Mouse (Mus musculus): ENCODE results near the gene Esyt1. TPM values are rescaled to one million over a fixed set of nuclear protein-coding genes. Genes with fewer than 3 reads are reported as not detected.
"Not testable (repeated sequence)": the region's sequence is repeated elsewhere in the genome, so short reads cannot be mapped to it uniquely, and the experiment has no call there.

Esyt1 gene
- polyA plus RNA-seq, 1 experiment from 2014 or later, result 17.2 TPM

- Histone ChIP-seq H3K4me3 (peak overlapping the region; percentile 8), H3K4me1 (no peaks in the 10 kb centered on the region), H3K9ac (peak overlapping the region; percentile 44), H3K27ac (replicated peaks) (no peak overlapping the region), H3K9me3 (no peaks in the 10 kb centered on the region), H3K27me3 (replicated peaks) (peaks cover 16% of the 10 kb centered on the region), H3K4me2 (peak overlapping the region; percentile 57), H3K36me3 (peaks cover 95% of the 10 kb centered on the region)
- WGBS, result 31% methylated on average over 20 of the region's 20 CpGs
- ATAC-seq (ENCODE audit: extremely low read depth, insufficient number of reproducible peaks, low FRiP score, low TSS enrichment), result peak; percentile 28; the same call in 1 of the 2 replicates
These were observed 9.6 kb downstream of the Esyt1 start for GRCm38 (mm10) chr10:128516029-128516428.

GRCm38 (mm10) chr10:128515044-128515443 lies 10.6 kb downstream of the Esyt1 start:
- ATAC-seq (ENCODE audit: extremely low read depth, insufficient number of reproducible peaks, low FRiP score, low TSS enrichment), result no peak
- no peak overlapping the region for H3K27ac ChIP-seq (replicated peaks)
- 79% methylated on average over 4 of the region's 4 CpGs for WGBS
- H3K4me2 ChIP-seq, result no peak overlapping the region
- H3K4me3 ChIP-seq, result no peak overlapping the region
- H3K9ac ChIP-seq, result no peak overlapping the region
- H3K4me1 ChIP-seq, result no peaks in the 10 kb centered on the region
- H3K27me3 ChIP-seq (replicated peaks), result peaks cover 16% of the 10 kb centered on the region
- H3K36me3 ChIP-seq, result peaks cover 95% of the 10 kb centered on the region
- no peaks in the 10 kb centered on the region for H3K9me3 ChIP-seq

- no peaks in the 10 kb centered on the region for H3K9me3 ChIP-seq
- no peak overlapping the region for H3K4me2 ChIP-seq
- no peak overlapping the region for H3K9ac ChIP-seq
- no peak overlapping the region for H3K27ac ChIP-seq (replicated peaks)
- WGBS, result 83% methylated on average over 12 of the region's 12 CpGs
- no peak overlapping the region for H3K4me3 ChIP-seq
- no peaks in the 10 kb centered on the region for H3K4me1 ChIP-seq
- peaks cover 75% of the 10 kb centered on the region for H3K36me3 ChIP-seq
- H3K27me3 ChIP-seq (replicated peaks), result peaks cover 7% of the 10 kb centered on the region; the same call in 1 of the 2 replicates
- no peak for ATAC-seq (ENCODE audit: extremely low read depth, insufficient number of reproducible peaks, low FRiP score, low TSS enrichment)
These were observed 13.9 kb downstream of the Esyt1 start for GRCm38 (mm10) chr10:128511761-128512160.

GRCm38 (mm10) chr10:128511189-128511588 lies 14.5 kb downstream of the Esyt1 start:
- Histone ChIP-seq H3K4me3 (no peak overlapping the region), H3K27ac (replicated peaks) (no peak overlapping the region), H3K36me3 (peaks cover 69% of the 10 kb centered on the region), H3K9me3 (no peaks in the 10 kb centered on the region), H3K9ac (no peak overlapping the region), H3K4me1 (no peaks in the 10 kb centered on the region), H3K27me3 (replicated peaks) (peaks cover 3% of the 10 kb centered on the region; the same call in 1 of the 2 replicates), H3K4me2 (no peak overlapping the region)
- ATAC-seq (ENCODE audit: extremely low read depth, insufficient number of reproducible peaks, low FRiP score, low TSS enrichment), result no peak
- WGBS, result 84% methylated on average over 9 of the region's 9 CpGs

GRCm38 (mm10) chr10:128510301-128510700 lies 15.4 kb downstream of the Esyt1 start:
- Histone ChIP-seq H3K36me3 (peaks cover 63% of the 10 kb centered on the region), H3K4me3 (no peak overlapping the region), H3K9ac (no peak overlapping the region), H3K9me3 (no peaks in the 10 kb centered on the region), H3K27ac (replicated peaks) (no peak overlapping the region), H3K4me2 (no peak overlapping the region), H3K27me3 (replicated peaks) (no peaks in the 10 kb centered on the region), H3K4me1 (peaks cover under 1% of the 10 kb centered on the region; the same call in 1 of the 2 replicates)
- ATAC-seq (ENCODE audit: extremely low read depth, insufficient number of reproducible peaks, low FRiP score, low TSS enrichment), result no peak
- 83% methylated on average over 11 of the region's 11 CpGs for WGBS

- Histone ChIP-seq H3K4me3 (no peak overlapping the region), H3K36me3 (peaks cover 58% of the 10 kb centered on the region), H3K9me3 (no peaks in the 10 kb centered on the region), H3K27me3 (replicated peaks) (no peaks in the 10 kb centered on the region), H3K27ac (replicated peaks) (no peak overlapping the region), H3K4me1 (peaks cover 5% of the 10 kb centered on the region), H3K4me2 (no peak overlapping the region), H3K9ac (no peak overlapping the region)
- no peak for ATAC-seq (ENCODE audit: extremely low read depth, insufficient number of reproducible peaks, low FRiP score, low TSS enrichment)
- WGBS, result 65% methylated on average over 4 of the region's 4 CpGs
These were observed 15.8 kb downstream of the Esyt1 start for GRCm38 (mm10) chr10:128509831-128510230.

GRCm38 (mm10) chr10:128509203-128509602 lies 16.5 kb downstream of the Esyt1 start:
- ATAC-seq (ENCODE audit: extremely low read depth, insufficient number of reproducible peaks, low FRiP score, low TSS enrichment), result no peak
- H3K36me3 ChIP-seq, result peaks cover 55% of the 10 kb centered on the region
- H3K9ac ChIP-seq, result no peak overlapping the region
- H3K4me2 ChIP-seq, result no peak overlapping the region
- H3K9me3 ChIP-seq, result no peaks in the 10 kb centered on the region
- H3K4me1 ChIP-seq, result peaks cover 10% of the 10 kb centered on the region
- 84% methylated on average over 9 of the region's 9 CpGs for WGBS
- H3K27ac ChIP-seq (replicated peaks), result no peak overlapping the region
- H3K27me3 ChIP-seq (replicated peaks), result no peaks in the 10 kb centered on the region
- no peak overlapping the region for H3K4me3 ChIP-seq

- Histone ChIP-seq H3K4me3 (no peak overlapping the region), H3K4me1 (peaks cover 14% of the 10 kb centered on the region), H3K27ac (replicated peaks) (no peak overlapping the region), H3K4me2 (no peak overlapping the region), H3K36me3 (peaks cover 46% of the 10 kb centered on the region), H3K27me3 (replicated peaks) (no peaks in the 10 kb centered on the region), H3K9me3 (no peaks in the 10 kb centered on the region), H3K9ac (no peak overlapping the region)
- no peak for ATAC-seq (ENCODE audit: extremely low read depth, insufficient number of reproducible peaks, low FRiP score, low TSS enrichment)
- WGBS, result 72% methylated on average over 9 of the region's 9 CpGs
These were observed 17.4 kb downstream of the Esyt1 start for GRCm38 (mm10) chr10:128508260-128508659.

- no peak for ATAC-seq (ENCODE audit: extremely low read depth, insufficient number of reproducible peaks, low FRiP score, low TSS enrichment)
- WGBS, result 93% methylated on average over 14 of the region's 14 CpGs
- no peaks in the 10 kb centered on the region for H3K27me3 ChIP-seq (replicated peaks)
- H3K9me3 ChIP-seq, result no peaks in the 10 kb centered on the region
- peaks cover 23% of the 10 kb centered on the region for H3K36me3 ChIP-seq
- H3K27ac ChIP-seq (replicated peaks), result no peak overlapping the region
- peaks cover 14% of the 10 kb centered on the region for H3K4me1 ChIP-seq
- H3K4me2 ChIP-seq, result no peak overlapping the region
- H3K9ac ChIP-seq, result no peak overlapping the region
- no peak overlapping the region for H3K4me3 ChIP-seq
These were observed 19.7 kb downstream of the Esyt1 start for GRCm38 (mm10) chr10:128505974-128506373.

GRCm38 (mm10) chr10:128505371-128505667 lies 20.4 kb downstream of the Esyt1 start:
- H3K9me3 ChIP-seq; H3K9ac ChIP-seq; H3K27me3 ChIP-seq (replicated peaks); H3K27ac ChIP-seq (replicated peaks); ATAC-seq (ENCODE audit: extremely low read depth, insufficient number of reproducible peaks, low FRiP score, low TSS enrichment); H3K4me3 ChIP-seq; H3K4me2 ChIP-seq: not testable (repeated sequence)
- WGBS, result 74% methylated on average over 5 of the region's 5 CpGs
- H3K4me1 ChIP-seq, result peaks cover 14% of the 10 kb centered on the region
- peaks cover 16% of the 10 kb centered on the region for H3K36me3 ChIP-seq

GRCm38 (mm10) chr10:128504641-128505370 lies 20.9 kb downstream of the Esyt1 start:
- Histone ChIP-seq H3K27me3 (replicated peaks) (no peaks in the 10 kb centered on the region), H3K27ac (replicated peaks) (no peak overlapping the region), H3K4me1 (peaks cover 17% of the 10 kb centered on the region), H3K4me2 (no peak overlapping the region), H3K4me3 (no peak overlapping the region), H3K9me3 (no peaks in the 10 kb centered on the region), H3K36me3 (peaks cover 11% of the 10 kb centered on the region), H3K9ac (no peak overlapping the region)
- WGBS, result 61% methylated on average over 9 of the region's 9 CpGs
- ATAC-seq (ENCODE audit: extremely low read depth, insufficient number of reproducible peaks, low FRiP score, low TSS enrichment), result no peak

GRCm38 (mm10) chr10:128504012-128504411 lies 21.7 kb downstream of the Esyt1 start:
- Histone ChIP-seq H3K9me3 (no peaks in the 10 kb centered on the region), H3K4me1 (peaks cover 21% of the 10 kb centered on the region), H3K27me3 (replicated peaks) (no peaks in the 10 kb centered on the region), H3K27ac (replicated peaks) (no peak overlapping the region), H3K4me3 (no peak overlapping the region), H3K9ac (no peak overlapping the region), H3K36me3 (peaks cover 3% of the 10 kb centered on the region), H3K4me2 (no peak overlapping the region)
- WGBS, result 79% methylated on average over 3 of the region's 3 CpGs
- ATAC-seq (ENCODE audit: extremely low read depth, insufficient number of reproducible peaks, low FRiP score, low TSS enrichment), result no peak

Measured in heart, embryonic 13.5 days (tissue).